Mouse (Mus musculus) lung, adult 2 months (tissue): Measurements from ENCODE around the gene Ang4. TPM values are rescaled to one million over a fixed set of nuclear protein-coding genes. Genes with fewer than 3 reads are reported as not detected.
"Not testable (repeated sequence)": the region's sequence is repeated elsewhere in the genome, so short reads cannot be mapped to it uniquely, and the experiment has no call there.

Source experiments
- DNase-seq: peaks from one replicate; pipeline ENCODE4 v3.0.0; 2022
- H3K4me1 ChIP-seq: fragments of 200-500 bp; 2 replicates; pipeline ENCODE4 v1.6.1; 2011; ENCODE audit warnings: low read length; ENCODE audit not compliant: control insufficient read depth, insufficient read depth
- H3K4me3 ChIP-seq: fragments of 200-500 bp; replicated peaks from 2 replicates; pipeline ENCODE3; 2011; ENCODE audit warnings: low read depth, mild to moderate bottlenecking, control low read depth, low read length; ENCODE audit errors: extremely low read depth
- CTCF ChIP-seq: fragments of 200-500 bp; IDR thresholded peaks from 2 replicates; pipeline ENCODE4 v1.5.1; 2011; ENCODE audit warnings: mild to moderate bottlenecking, low read length, control low read depth; ENCODE audit not compliant: insufficient read depth
- POLR2A ChIP-seq: fragments of 200-500 bp; IDR thresholded peaks from 2 replicates; pipeline ENCODE4 v1.6.1; 2011; ENCODE audit warnings: low read depth, mild to moderate bottlenecking, control low read depth, low read length, borderline replicate concordance; ENCODE audit errors: extremely low read depth
- WGBS: fragments of 180-500 bp; shearing (Covaris S2); methylation state at CpG from one replicate; pipeline ENCODE4 v1.1.7; 2018; 5-methylcytosine and 5-hydroxymethylcytosine counted together
- polyA plus RNA-seq: library from polyadenylated mRNA; depleted of rRNA; stranded (reverse); fragments of >200 nt; gene quantifications from 2 replicates; pipeline ENCODE4 v1.2.3, GENCODE M21; 2012; rRNA removed

Gene Ang4
- polyA plus RNA-seq: not detected in 2 replicates

DNA sequence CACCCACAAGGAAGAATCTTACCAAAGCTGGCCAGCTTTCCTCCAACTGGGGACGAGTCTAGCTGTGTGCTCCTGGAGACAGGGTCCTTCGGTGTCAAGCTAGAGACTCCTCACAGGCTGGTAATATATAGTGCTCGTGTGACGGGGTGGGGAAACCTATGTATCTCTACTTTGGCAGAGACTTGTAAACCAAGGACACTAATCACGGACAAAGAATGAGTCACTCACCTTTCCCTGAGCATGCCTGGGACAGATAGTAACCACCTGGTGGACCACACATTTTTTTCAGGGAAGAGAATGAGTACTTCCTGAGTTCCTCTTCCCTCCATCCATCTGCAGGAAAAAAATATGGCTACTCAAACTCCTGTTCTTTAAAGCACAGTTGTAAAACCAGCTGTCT lies at the start of gene Ang4:
Ang4 (minus strand) TSS at position 101 of the 400 bp plus-strand sequence.
- no peak for DNase-seq
- Histone ChIP-seq H3K4me1 (no peaks in the 10 kb centered on the region), H3K4me3 (no peak within 1 kb of the TSS)
- 62% methylated on average over 5 of the region's 5 CpGs for WGBS
- TF ChIP-seq CTCF: no peak
- no peak for TF ChIP-seq POLR2A

GRCm38 (mm10) chr14:51799746-51800145 lies 26.4 kb upstream of the Ang4 start, which contains the start of gene AY358078:
Gene AY358078 (plus strand): TSS chr14:51800046.
- no peak for TF ChIP-seq CTCF
- TF ChIP-seq POLR2A: no peak
- Histone ChIP-seq H3K4me3 (no peak within 1 kb of the TSS), H3K4me1 (no peaks in the 10 kb centered on the region)
- WGBS: 79% methylated on average over 2 of the region's 2 CpGs
- no peak for DNase-seq

DNA sequence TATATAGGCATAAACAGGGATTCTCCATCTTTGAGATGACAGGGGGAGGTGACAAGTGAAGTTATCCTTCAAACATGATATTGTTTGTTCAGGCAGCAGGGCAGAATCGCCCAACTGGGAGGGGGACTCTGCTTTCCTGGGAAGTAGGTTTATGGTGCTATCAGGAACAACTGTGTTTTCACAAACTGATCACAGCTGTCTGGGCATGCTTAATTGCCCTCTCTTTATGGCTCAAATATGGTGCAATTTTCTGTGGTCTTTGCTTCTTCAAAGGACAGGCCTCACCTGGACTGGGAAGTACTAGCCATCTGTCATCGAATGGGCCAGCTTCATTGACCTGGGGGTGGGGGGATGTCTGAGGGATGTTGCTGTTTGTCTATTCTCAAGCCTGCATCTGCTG lies 20.7 kb upstream of the Ang4 start:
- Histone ChIP-seq H3K4me3 (no peak overlapping the region), H3K4me1 (no peaks in the 10 kb centered on the region)
- 74% methylated on average over 2 of the region's 2 CpGs for WGBS
- no peak for DNase-seq
- TF ChIP-seq POLR2A (no peak), CTCF (no peak)

GRCm38 (mm10) chr14:51789196-51789595 lies 15.8 kb upstream of the Ang4 start:
- H3K4me3 ChIP-seq: no peak overlapping the region
- TF ChIP-seq CTCF (no peak), POLR2A (no peak)
- H3K4me1 ChIP-seq: no peaks in the 10 kb centered on the region
- 75% methylated on average over 2 of the region's 2 CpGs for WGBS
- DNase-seq: no peak

DNA sequence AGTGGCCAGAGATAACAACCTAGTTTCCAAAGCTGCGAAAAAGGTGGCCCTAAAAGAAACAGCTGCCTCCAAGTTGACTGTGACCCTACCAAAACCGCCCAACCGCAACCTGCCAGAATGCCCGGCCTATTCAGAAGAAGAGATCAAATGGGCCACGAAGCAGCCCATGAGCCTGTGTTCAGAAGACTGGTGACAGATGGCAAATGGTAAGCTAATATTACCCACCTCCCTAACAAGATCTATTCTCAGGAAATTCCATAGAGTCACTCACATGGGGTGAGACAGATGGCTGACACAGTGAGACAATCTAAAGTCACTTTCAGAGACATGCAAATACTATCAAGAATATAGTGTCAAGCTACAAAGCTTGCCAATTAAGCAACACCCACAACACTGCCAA lies 13.7 kb upstream of the Ang4 start:
- 77% methylated on average over 5 of the region's 5 CpGs for WGBS
- no peak overlapping the region for H3K4me3 ChIP-seq
- no peak for TF ChIP-seq CTCF
- no peak for TF ChIP-seq POLR2A
- DNase-seq: no peak
- H3K4me1 ChIP-seq: no peaks in the 10 kb centered on the region

GRCm38 (mm10) chr14:51786335-51786734 lies 12.9 kb upstream of the Ang4 start:
- no peak overlapping the region for H3K4me3 ChIP-seq
- DNase-seq: no peak
- no peaks in the 10 kb centered on the region for H3K4me1 ChIP-seq
- WGBS: 60% methylated on average over 4 of the region's 4 CpGs
- TF ChIP-seq CTCF (no peak), POLR2A (no peak)

DNA sequence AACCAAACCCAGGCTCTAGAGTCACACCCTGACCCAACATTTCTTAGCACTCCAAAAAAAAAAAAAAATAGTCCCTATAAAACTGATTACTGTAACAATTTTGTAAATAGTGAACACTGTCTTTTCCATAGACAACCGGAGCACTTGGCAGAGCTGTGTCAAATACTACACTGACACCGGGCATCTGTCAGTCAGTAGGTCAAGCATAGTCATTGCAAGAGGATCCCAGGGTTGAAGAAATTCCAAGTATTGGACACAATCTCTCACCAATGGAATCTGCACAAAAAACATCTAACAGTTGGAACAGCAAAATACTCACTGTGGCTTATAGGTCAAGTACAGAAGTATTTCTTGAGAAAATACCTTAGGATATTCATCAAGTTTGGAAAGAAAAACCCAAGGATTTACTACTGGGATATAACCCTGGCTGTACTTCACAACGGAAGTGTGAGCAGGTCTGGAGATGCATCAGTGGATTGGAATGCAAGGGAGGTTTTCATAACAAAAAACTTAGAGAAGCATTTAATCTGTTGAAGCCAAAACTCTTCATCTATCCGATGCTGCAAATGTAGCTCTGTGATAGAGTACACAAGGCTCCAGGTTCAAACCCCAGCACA lies 5.6 kb upstream of the Ang4 start:
- TF ChIP-seq POLR2A (no peak), CTCF (no peak)
- Histone ChIP-seq H3K4me1 (no peaks in the 10 kb centered on the region), H3K4me3 (no peak overlapping the region)
- 65% methylated on average over 4 of the region's 4 CpGs for WGBS
- DNase-seq: no peak

GRCm38 (mm10) chr14:51777791-51778190 lies 4.4 kb upstream of the Ang4 start:
- DNase-seq: no peak
- H3K4me3 ChIP-seq: no peak overlapping the region
- 81% methylated on average over 1 of the region's 1 CpGs for WGBS
- no peaks in the 10 kb centered on the region for H3K4me1 ChIP-seq
- no peak for TF ChIP-seq POLR2A
- no peak for TF ChIP-seq CTCF

DNA sequence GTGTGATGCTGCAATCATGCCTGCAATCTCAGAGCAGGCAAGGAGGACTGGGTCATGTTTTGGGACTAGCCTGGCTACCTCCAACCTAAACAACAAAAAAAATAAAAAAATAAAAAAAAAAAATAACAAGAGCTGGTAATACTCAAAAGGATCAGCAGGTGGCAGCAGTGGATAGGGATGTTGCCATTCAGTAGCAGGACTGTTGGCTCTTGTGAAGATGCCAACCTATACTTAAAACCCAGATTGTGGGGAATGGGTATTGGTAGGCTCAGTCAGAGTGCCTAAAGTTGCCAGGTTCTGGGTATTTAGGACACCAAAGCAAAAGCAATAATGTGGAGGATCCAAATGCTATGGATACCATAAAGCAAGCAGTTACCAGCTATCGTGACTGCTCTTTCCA lies 2.0 kb downstream of the Ang4 start:
- DNase-seq, H3K4me1 ChIP-seq, H3K4me3 ChIP-seq: not testable (repeated sequence)
- WGBS: 85% methylated on average over 1 of the region's 1 CpGs

GRCm38 (mm10) chr14:51755944-51756343 lies 17.4 kb downstream of the Ang4 start:
- 65% methylated on average over 2 of the region's 2 CpGs for WGBS
- TF ChIP-seq POLR2A (no peak), CTCF (no peak)
- no peaks in the 10 kb centered on the region for H3K4me1 ChIP-seq
- no peak for DNase-seq
- no peak overlapping the region for H3K4me3 ChIP-seq
